Mouse (Mus musculus): Measurements from ENCODE around the gene Abl2.
"Not testable (repeated sequence)": the region's sequence is repeated elsewhere in the genome, so short reads cannot be mapped to it uniquely, and the experiment has no call there.

DNA sequence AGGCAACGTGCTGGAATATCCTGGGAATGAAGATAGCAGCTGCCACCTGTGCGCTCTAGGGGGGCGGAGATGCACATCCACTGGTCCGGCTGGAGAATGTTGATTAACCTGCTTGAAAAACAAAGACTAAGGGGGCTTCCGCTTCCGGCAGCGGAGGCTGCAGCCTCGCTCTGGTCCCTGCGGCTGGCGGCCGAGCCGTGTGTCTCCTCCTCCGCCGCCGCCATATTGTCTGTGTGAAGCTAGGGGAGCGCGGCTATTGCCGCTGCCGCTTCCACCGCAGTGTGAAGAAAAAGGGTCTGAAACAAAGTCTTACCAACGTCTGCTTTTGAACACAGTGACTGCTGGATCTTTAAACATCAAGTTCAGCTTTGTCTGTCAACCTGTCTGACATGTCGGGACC, 34.7 kb upstream of the Abl2 start, which contains the start of gene Gm10031:
- not testable (repeated sequence) for TF ChIP-seq CTCF (IDR thresholded peaks at IDR 0.05; ENCODE audit: low read depth, low read length); TAL1 (conservative IDR thresholded peaks at IDR 0.05; ENCODE audit: low read depth, low read length); GATA2 (IDR thresholded peaks at IDR 0.05; ENCODE audit: borderline replicate concordance, low read depth, low read length)

Data from G1E (cell line).